Mouse (Mus musculus): ENCODE data around the gene Rapgefl1. TPM values are rescaled to one million over a fixed set of nuclear protein-coding genes. Genes with fewer than 3 reads are reported as not detected.
A peak's percentile ranks its signal among the peaks of the same experiment; 100 is the strongest.

Gene Rapgefl1
- total and polyA plus RNA-seq, 3 experiments = 0.08 to 0.29 TPM; not detected in 1

DNA sequence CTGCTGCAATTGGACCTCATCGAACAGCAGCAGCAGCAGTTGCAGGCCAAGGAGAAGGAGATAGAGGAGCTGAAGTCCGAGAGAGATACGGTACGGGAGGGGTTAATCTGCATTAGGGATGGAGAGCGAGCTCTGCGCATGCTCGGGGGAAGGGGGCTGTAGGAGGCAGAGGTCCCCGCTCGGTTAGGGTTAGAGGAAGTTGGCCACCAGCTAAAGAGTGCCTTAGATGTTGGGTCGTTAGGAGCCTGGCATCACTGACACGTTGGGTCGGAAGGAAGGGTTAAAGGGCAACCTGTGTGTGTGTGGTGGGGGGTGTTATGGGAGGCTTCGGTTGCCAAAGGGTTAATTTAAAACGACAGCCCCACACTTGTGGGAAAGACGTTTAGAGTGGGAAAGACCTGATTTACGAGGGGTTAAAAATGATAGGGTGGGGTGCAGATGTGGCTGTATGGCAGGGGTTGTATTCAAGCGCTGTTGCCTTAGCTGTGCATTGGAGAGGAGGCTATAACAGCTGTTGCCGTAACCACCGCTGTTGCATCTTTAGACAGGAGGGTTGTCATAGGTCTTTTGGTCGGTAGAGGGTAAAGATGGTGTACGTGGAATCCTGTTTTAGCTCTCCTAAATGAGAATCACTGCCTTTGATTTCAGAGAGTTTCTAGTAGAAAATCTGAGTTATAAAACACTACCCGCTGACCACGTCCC is 39.9 kb upstream of the Rapgefl1 start (continued):
- TF ChIP-seq NELFE (IDR thresholded peaks at IDR 0.05; ENCODE audit: low read depth, low read length) (peak; percentile 67; the same call in 1 of the 2 replicates), MEF2A (IDR thresholded peaks at IDR 0.05; ENCODE audit: borderline replicate concordance, low read depth, low read length) (peak; percentile 40; the same call in 1 of the 2 replicates), RCOR1 (conservative IDR thresholded peaks at IDR 0.05; ENCODE audit: low read depth, low read length) (no peak; the same call in 1 of the 2 replicates), E2F4 (IDR thresholded peaks at IDR 0.05; ENCODE audit: insufficient replicate concordance, low read depth, low read length) (no peak), ZNF384 (IDR thresholded peaks at IDR 0.05; ENCODE audit: low read depth, low read length) (no peak), TBP (conservative IDR thresholded peaks at IDR 0.05; ENCODE audit: low read depth, low read length) (peak; percentile 62; the same call in 1 of the 2 replicates), ELF1 (IDR thresholded peaks at IDR 0.05; ENCODE audit: low read depth, low read length) (peak; percentile 67), GABPA (IDR thresholded peaks at IDR 0.05; ENCODE audit: insufficient replicate concordance, low read depth, low read length) (no peak), SIN3A (IDR thresholded peaks at IDR 0.05; ENCODE audit: low read length) (peak; percentile 76), MAX (IDR thresholded peaks at IDR 0.05; ENCODE audit: low read length) (peak; percentile 56; the same call in 1 of the 2 replicates), ZMIZ1 (IDR thresholded peaks at IDR 0.05; ENCODE audit: low read depth, low read length) (peak; percentile 73; the same call in 1 of the 2 replicates), CHD1 (IDR thresholded peaks at IDR 0.05; ENCODE audit: low read depth, low read length) (peak; percentile 72; the same call in 1 of the 2 replicates), UBTF (IDR thresholded peaks at IDR 0.05; ENCODE audit: low read depth, low read length) (no peak), MXI1 (IDR thresholded peaks at IDR 0.05; ENCODE audit: low read depth, low read length) (peak; percentile 86), POLR2A (IDR thresholded peaks at IDR 0.05; ENCODE audit: low read depth, low read length) (peak; percentile 55), ETS1 (conservative IDR thresholded peaks at IDR 0.05; ENCODE audit: low read depth, low read length) (no peak), SMC3 (IDR thresholded peaks at IDR 0.05; ENCODE audit: low read depth, low read length) (no peak), ZC3H11A (IDR thresholded peaks at IDR 0.05; ENCODE audit: low read depth, low read length) (no peak), KAT2A (IDR thresholded peaks at IDR 0.05; ENCODE audit: insufficient replicate concordance, low read length) (0 out of 2 replicates have a peak, but pooled peaks have one; percentile 52), CHD2 (IDR thresholded peaks at IDR 0.05; ENCODE audit: low read length) (peak; percentile 52; the same call in 1 of the 2 replicates)

DNA sequence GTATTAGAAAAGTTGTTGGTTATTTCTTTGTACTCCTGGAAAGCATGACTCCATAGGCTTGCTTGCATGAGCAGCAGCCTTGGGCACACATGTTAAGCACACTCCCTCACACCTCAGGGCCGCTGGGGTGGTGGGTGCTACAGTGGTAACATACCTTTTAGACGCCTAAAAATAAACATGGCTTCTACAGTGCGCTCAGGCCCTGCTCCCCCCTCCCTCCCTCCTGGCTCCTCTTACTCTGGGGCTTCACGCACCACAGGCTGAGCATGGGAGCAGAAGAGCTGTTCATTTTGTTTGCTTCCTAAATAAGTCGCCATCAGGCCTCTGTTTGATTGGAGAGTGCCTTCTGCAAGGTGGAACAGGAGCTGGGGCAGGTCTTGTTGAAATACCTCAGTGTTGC is 39.3 kb upstream of the Rapgefl1 start:
- TF ChIP-seq ZC3H11A (IDR thresholded peaks at IDR 0.05; ENCODE audit: low read depth, low read length) (no peak), MEF2A (IDR thresholded peaks at IDR 0.05; ENCODE audit: borderline replicate concordance, low read depth, low read length) (no peak), CHD2 (IDR thresholded peaks at IDR 0.05; ENCODE audit: low read length) (no peak), CTCF (conservative IDR thresholded peaks at IDR 0.05 in 1 of 2, IDR thresholded peaks at IDR 0.05 in 1 of 2; ENCODE audit: low read depth in 2 of 2, low read length in 2 of 2) (no peak), JUND (conservative IDR thresholded peaks at IDR 0.05; ENCODE audit: low read depth, low read length) (no peak), ETS1 (conservative IDR thresholded peaks at IDR 0.05; ENCODE audit: low read depth, low read length) (no peak), ZNF384 (IDR thresholded peaks at IDR 0.05; ENCODE audit: low read depth, low read length) (no peak), RAD21 (IDR thresholded peaks at IDR 0.05; ENCODE audit: low read depth, low read length) (no peak), IRF4 (IDR thresholded peaks at IDR 0.05; ENCODE audit: low read depth, low read length) (no peak)
- Histone ChIP-seq H3K9me3 (replicated peaks; ENCODE audit: low read length) (no peaks in the 10 kb centered on the region), H3K27me3 (replicated peaks) (no peaks in the 10 kb centered on the region), H3K27ac (ENCODE audit: insufficient read depth, low read depth) (peak overlapping the region; percentile 18; the same call in 1 of the 2 replicates), H3K4me1 (ENCODE audit: control insufficient read depth in 1 of 2, insufficient read depth in 2 of 2) (peaks cover 6 to 38% of the 10 kb centered on the region in 2 experiments), H3K9ac (ENCODE audit: insufficient read depth, low read depth) (peak overlapping the region; percentile 100), H3K36me3 (replicated peaks in 1 of 2; ENCODE audit: control insufficient read depth in 1 of 2, insufficient read depth in 1 of 2, low read length in 1 of 2) (peaks cover 25 to 46% of the 10 kb centered on the region in 2 experiments), H3K79me2 (replicated peaks; ENCODE audit: control insufficient read depth, extremely low read depth, insufficient read depth, poor library complexity, severe bottlenecking) (peaks cover 32% of the 10 kb centered on the region), H3K4me2 (ENCODE audit: insufficient read depth, low read depth, poor library complexity, severe bottlenecking) (peak overlapping the region; percentile 79), H3K4me3 (replicated peaks in 1 of 3; ENCODE audit: low read depth in 2 of 3, low read length in 2 of 3, poor library complexity in 1 of 3) (peak overlapping the region; percentile 77 to 81 (median 79))
- dilution Hi-C loops (cut with MboI; ENCODE audit: extremely low pct_ligation_motif_present, extremely low pct_unique_long_range_greater_than_20kb, low sequenced_read_pairs) = no loop called here
- in situ Hi-C loops (cut with MboI; ENCODE audit: low pct_ligation_motif_present, low pct_unique_long_range_greater_than_20kb, low sequenced_read_pairs) = no loop called here
- no peak for DNase-seq (ENCODE audit: extremely low read depth)
